Mouse (Mus musculus) kidney, postnatal 14 days (tissue): Measurements from ENCODE around the gene Col5a3.

Experiments
- DNase-seq: peaks from one replicate; pipeline ENCODE4 v3.0.0; 2022; ENCODE audit warnings: mixed read lengths

Gene Col5a3

DNA sequence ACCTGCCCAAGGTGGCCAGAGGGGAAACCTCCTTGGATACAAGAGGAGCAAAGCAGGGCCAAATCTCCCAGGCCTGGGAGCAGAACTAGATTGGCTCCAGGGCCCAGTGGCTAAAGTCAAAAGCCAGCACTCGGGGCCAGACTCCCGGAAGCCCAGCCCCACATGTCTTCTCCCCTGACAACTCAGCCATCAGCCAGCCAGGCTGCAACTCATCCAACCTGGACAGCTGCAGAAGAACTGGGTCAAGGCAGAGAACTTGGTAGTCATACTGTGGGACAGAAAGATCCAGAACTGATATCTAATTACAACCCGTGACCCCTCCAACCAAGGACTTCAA is 9.7 kb downstream of the Col5a3 start:
- no peak for DNase-seq

- DNase-seq = peak; percentile 57
Measured at GRCm38 (mm10) chr9:20804266-20805158, 10.4 kb downstream of the Col5a3 start.

DNA sequence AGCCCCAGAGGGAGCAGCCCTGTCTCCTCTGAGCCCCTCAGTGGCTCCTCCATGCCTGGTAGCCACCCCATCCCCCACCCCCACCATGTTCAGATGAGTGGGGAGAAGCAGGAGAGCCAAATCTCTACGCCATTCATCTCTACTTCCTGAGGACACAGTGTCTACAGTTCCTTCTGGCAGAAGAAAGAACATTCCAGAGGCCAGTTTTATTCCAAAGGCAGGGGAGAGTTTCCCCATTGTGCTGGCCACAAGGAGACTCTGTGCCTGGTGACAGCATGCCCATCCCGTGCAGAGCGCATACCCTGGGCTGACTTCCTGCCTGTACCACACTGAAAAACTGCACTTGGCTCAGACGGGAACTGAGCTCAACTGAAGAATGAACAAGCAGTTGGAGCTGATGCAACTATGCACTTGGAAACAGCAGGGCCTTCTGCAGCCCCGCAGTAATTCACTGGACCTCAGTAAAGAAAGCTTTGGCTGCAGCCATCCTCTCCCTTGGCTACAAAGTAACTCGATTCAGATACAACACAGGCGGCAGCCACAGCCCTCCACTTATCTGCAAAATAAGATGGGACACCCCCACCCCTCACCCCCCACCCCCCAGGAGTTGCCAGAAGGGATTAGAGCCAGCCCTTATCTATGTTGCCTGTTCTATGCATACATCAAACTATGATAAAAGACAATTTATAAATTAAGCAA is 20.6 kb downstream of the Col5a3 start:
- peak; percentile 54 for DNase-seq

DNA sequence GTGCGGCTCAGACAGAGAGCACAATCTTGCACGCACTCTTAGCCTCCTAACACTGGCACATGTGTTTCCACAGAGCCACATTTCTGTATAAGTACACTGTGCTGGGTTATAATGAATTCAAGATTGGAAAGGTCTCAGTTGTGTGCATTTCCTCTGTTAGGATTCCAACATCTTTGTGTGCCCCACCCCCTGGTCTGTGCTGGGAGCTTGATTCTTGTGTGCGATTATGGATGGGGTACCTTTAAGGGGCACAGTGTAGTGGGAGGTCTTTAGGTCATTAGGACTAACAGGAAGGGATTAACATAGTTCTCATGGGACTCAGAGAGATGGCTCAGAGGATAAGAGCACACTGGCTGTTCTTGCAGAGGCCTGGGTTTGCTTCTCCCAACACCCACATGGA is 24.5 kb downstream of the Col5a3 start:
- DNase-seq = no peak

- DNase-seq = no peak
Measured at GRCm38 (mm10) chr9:20789651-20790050, 25.2 kb downstream of the Col5a3 start.

DNA sequence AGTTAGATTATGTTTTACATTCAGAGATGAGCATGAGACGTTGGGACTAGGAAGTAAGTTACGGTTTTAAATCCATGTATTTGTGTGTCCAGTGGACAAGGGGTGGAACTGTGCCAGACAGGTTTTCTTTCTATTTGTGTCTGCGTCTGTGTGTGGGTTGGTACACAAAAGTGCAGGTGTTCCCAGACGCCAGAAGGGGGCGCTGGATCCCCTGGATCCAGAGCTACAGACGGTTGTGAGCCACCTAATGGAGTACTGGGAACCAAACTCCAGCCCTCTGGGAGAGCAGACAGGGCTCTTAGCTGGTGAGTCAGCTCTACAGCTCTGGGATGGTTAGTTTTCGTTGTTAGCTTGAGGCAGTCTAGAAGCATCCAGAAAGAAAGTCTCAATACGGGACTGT is 26.9 kb downstream of the Col5a3 start:
- DNase-seq = no peak

DNA sequence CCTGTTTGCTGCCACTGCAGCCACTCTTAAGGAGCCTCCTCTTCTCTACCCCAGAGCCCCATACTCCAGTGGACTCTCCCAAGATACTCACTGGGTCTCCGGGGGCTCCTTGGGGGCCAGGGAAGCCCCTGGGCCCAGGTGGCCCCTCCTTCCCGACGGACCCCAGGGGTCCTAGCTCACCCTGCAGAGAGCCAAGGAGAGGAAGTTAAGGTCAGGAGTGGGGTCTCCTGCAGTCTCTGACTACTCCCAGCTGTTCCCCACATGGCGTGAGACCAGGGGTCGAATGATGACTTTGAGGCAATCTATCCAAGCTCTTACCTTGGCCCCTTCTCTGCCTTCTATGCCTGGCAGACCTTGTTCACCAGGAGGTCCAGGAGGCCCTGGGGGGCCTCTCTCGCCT is 29.8 kb downstream of the Col5a3 start:
- peak; percentile 9 for DNase-seq

- peak; percentile 34 for DNase-seq
Measured at GRCm38 (mm10) chr9:20781286-20781685, 33.6 kb downstream of the Col5a3 start.

DNA sequence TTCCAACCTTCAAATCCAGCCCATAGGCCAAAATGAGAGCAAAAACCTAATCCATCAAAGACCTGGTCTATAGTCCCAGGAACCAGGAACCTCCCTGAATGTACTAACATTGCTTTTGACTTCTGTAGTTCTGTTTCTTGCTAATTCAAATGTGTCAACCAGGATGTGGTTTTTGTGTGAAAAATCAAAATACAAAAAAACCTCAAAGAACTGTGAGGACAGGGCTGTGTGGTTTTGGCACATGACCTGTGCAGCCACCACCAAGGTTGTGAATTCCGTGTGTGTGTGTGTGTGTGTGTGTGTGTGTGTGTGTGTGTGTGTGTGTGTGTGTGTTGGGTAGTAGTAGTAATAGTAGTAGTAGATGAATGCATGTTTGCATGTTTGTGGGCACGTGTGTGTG is 49.6 kb downstream of the Col5a3 start:
- no peak for DNase-seq

DNA sequence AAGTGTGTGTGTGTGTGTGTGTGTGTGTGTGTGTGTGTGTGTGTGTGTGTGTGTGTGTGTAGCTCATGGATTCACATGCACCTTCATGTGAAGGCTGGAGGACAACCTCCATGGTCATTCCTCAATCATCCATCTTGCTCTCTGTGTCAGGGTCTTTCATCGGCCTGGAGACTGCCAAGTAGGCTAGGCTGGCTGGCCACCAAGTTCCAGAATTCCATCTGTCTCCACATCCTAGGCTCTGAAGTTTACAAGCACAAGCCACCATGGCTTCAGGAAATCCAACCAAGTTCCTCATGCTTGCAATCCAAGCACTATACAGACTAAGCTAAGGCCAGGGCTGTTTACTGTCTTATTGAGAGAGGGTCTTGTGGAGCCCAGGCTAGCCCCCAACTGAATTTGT is 51.8 kb downstream of the Col5a3 start:
- DNase-seq = no peak

DNA sequence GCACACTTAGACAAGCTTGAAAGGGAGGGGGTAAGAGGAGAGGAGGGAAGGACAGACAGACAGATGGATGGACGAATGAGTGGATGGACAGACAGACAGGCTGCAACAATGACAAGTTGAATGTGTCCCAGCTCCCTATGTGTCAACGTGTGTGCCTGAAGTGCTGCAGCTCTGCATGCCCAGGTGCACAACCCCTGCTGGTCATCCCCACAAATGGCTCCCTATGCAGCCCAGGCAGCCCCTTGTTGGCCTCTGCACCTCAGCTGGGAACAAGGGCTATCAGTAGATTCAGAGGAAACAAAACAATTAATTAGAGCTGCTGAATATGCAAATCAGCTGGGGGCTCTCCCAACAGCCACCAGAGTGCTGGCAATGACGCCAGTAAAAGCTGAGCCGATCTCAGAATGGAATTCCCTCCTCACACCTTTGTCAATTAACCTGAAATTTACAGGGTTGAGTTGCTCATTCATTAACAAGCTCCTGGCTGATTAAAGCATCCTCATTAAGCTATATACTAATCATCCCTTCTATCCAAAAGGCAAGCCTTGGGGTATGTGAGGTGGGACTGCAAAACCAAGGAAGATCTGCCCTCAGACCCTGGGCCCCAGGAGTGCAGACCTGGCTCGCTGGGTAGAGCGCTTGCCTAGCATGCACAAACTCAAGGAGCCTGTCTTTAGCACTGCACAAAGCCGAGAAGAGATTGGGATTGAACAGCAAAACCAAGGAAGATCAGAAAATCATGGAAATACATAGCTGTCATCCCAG is 52.5 kb downstream of the Col5a3 start:
- no peak for DNase-seq

DNA sequence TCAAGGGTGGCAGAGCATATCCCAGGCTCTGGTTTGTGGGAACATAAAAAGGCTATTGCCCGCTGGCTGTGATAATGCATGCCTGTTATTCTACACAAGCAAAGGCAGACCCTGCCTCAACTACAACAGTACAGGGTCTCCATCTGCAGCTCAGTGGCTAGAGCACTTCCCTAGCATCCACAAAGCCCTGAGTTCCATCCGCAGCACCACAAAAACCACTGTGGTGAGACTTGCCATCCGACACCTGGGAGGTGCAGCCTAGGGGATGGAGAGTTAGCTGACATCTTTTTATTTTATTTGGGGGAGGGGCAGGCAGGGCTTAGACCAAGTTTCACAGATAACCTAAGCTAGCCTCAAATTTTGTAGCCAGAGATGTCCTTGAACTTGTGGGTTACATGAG is 53.5 kb downstream of the Col5a3 start:
- no peak for DNase-seq

GRCm38 (mm10) chr9:20760813-20761212 is 54.1 kb downstream of the Col5a3 start:
- DNase-seq = peak; percentile 77

DNA sequence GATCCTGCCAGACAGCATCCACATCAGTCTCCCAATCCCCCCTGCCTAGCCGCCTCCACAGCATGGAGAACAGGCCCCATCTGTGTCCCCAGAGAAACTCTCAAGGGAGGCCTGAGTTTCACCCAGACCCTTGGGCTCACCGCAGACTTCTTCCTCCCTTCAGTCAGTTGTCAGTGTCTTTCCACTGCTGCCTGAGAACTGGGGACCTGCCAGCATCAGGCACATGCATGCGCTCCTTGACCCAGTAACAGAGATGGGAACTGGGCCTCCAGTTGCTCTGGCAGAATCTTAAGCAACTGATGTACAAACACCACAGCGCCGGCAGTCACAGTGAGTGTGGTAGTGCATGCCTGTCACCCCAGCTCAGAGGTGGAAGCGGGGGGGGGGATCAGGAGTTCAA is 56.0 kb downstream of the Col5a3 start:
- DNase-seq = no peak

GRCm38 (mm10) chr9:20758243-20758642 is 56.6 kb downstream of the Col5a3 start:
- no peak for DNase-seq

GRCm38 (mm10) chr9:20757087-20757955 is 57.5 kb downstream of the Col5a3 start:
- peak; percentile 64 for DNase-seq

DNA sequence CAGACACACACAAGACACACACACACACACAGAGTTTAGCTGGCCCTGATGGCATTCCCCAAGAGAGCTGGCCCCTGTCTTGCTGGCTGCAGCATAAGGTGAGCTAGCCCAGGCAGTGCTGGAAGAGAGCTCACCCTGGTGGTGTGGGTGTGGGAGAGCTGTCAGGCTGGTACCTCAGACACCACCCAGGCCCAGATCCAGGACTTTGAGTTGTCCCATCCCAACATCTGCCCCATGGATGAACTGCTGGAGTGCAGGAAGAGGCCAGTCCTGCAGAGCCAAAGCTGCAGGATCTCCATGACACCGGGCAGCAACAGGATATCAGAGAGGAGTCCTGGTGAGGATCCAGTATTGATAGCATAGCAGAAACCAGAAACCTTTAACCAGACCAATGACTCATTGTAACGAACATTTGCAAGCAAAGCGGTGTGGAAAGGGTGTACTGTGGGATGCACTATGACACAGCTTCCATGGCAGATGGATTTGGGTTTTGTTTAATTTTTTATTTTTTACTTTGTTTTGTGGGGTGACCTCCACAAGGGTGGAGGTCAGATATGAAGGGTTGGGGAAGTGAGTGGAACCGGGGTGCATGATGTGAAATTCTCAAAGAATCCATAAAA is 58.7 kb downstream of the Col5a3 start:
- DNase-seq = no peak

DNA sequence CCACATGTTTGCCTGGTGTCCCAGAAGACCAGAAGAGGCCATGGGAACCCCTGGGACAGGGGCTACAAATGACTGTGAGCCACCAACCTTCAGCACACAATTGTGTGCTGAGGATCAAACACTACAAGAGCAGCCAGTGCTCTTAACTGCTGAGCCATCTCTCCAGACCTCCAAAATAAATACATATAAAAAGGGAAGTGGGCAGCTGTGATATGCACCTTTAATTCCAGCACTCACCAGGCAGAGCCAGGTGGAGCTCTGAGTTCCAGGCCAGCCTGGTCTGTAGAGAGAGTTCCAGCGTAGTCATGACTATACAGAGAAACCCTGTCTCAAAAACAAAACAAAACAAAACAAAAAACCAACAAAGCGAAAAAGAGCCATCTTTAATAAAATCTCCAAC is 60.5 kb downstream of the Col5a3 start:
- DNase-seq = no peak

DNA sequence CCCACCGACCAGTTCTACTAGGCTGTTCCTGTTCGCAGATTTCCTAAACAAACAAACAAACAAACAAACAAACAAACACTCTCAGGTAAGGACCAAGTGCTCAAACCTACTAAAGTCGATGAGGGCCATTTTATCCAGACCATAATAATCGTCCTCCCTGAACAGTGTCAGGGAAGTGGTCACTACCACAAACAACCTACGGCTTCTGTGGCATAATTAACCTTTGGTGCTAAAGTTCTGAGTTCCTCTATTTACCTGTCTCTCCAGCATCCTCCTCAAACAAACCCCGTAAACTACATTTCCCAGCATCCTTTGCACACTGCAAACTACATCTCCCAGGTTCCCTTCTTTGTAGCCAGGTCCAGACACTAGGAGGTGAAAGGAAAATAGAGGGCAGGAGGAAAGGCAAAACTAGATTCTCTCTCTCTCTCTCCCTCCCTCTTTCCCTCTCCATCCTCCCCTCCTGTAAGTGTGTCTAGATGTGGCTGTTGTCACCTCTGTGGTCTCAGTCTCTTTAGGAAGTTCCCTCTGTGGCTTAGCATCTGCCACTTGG is 63.3 kb downstream of the Col5a3 start:
- DNase-seq = peak; percentile 23

DNA sequence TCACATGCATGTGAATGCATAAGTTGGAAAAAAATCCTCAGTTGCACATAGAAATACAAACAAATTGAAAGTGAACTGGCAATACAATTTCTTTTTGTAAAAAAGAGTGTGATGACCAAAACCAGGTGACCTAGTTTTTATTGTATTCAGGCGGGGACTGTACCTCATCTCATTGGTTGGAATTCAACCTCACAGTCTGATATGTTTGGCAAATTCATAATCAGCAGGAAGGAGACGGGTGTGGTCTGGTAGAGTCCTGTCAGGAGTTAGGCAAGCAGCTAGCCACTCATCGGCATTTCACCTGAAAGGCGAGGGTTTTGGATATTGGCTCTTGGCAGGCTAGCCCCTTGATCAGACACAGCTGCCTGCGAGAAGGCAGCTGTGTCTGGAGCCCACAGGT is 65.7 kb downstream of the Col5a3 start:
- no peak for DNase-seq

DNA sequence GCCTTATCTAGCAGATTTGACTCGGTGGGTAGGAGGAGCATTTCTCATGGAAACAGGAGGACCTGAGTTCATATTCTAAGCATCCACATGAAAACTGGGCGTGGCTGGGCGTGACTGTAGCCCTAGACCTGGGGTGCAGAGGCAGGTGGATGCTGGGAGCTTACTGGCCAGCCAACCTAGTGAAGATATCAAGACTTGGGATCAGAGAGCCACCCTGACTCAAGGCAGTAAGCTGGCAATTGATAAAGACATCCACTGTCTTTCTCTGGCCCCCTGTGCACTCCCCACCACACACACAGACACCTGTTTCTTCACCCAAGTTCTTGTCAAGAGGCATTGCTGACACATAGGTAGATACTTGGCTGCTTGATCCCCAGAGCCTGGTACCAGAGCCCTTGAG is 66.3 kb downstream of the Col5a3 start:
- no peak for DNase-seq

- no peak for DNase-seq
Measured at GRCm38 (mm10) chr9:20747682-20748081, 67.2 kb downstream of the Col5a3 start.
